Mouse (Mus musculus) liver, postnatal 0 days (tissue): ENCODE results near the gene Cacybp. TPM values are rescaled to one million over a fixed set of nuclear protein-coding genes. Genes with fewer than 3 reads are reported as not detected.

Experiments used
- ATAC-seq: fragments of 200-750 bp; cut with Nextera tagmentation; 2 replicates; pipeline ENCODE4 v1.8.0; 2017; ENCODE audit warnings: mild to moderate bottlenecking, moderate library complexity
- DNase-seq: peaks from one replicate; pipeline ENCODE4 v3.0.0-alpha.2; 2016
- H3K27ac ChIP-seq: fragments of 300-500 bp; sonication (generic); 2 replicates; pipeline ENCODE4 v1.5.1; 2014; ENCODE audit warnings: antibody characterized with exemption, moderate library complexity, mild to moderate bottlenecking, low read depth
- H3K27me3 ChIP-seq: fragments of 300-500 bp; sonication (generic); 2 replicates; pipeline ENCODE4 v1.6.1; 2014; ENCODE audit warnings: low read length, control low read depth, mixed read lengths; ENCODE audit not compliant: insufficient read depth
- H3K36me3 ChIP-seq: fragments of 300-500 bp; sonication (generic); replicated peaks from 2 replicates; pipeline ENCODE4 v1.6.1; 2014; ENCODE audit warnings: mild to moderate bottlenecking, control low read depth, low read length, moderate library complexity, mixed read lengths; ENCODE audit not compliant: insufficient read depth
- H3K4me1 ChIP-seq: fragments of 300-500 bp; sonication (generic); 2 replicates; pipeline ENCODE4 v1.6.1; 2014; ENCODE audit warnings: antibody characterized with exemption, mild to moderate bottlenecking, control low read depth; ENCODE audit not compliant: insufficient read depth
- H3K4me2 ChIP-seq: fragments of 300-500 bp; sonication (generic); 2 replicates; pipeline ENCODE4 v1.6.1; 2014; ENCODE audit warnings: low read depth, mild to moderate bottlenecking, low read length, moderate library complexity, mixed read lengths
- H3K4me3 ChIP-seq: fragments of 300-500 bp; sonication (generic); 2 replicates; pipeline ENCODE4 v1.5.1; 2014; ENCODE audit warnings: low read depth, low read length
- H3K9ac ChIP-seq: fragments of 300-500 bp; sonication (generic); replicated peaks from 2 replicates; pipeline ENCODE4 v1.6.1; 2014; ENCODE audit warnings: mild to moderate bottlenecking, moderate library complexity
- H3K9me3 ChIP-seq: fragments of 300-500 bp; sonication (generic); 2 replicates; pipeline ENCODE4 v1.6.1; 2016; ENCODE audit warnings: mild to moderate bottlenecking, control low read depth, low read length, mixed read lengths
- CTCF ChIP-seq: sonication (generic); IDR thresholded peaks from 2 replicates; pipeline ENCODE4 v1.5.1; 2016; ENCODE audit warnings: antibody characterized with exemption, low read depth
- EP300 ChIP-seq: IDR thresholded peaks from 2 replicates; pipeline ENCODE4 v1.6.1; 2016; ENCODE audit warnings: antibody characterized with exemption, low read depth, mild to moderate bottlenecking
- WGBS: fragments of 180-500 bp; shearing (Covaris S2); extraction: QIAGEN DNeasy Blood & Tissue Kit; methylation state at CpG from one replicate; pipeline ENCODE4 v1.1.7; 2014; ENCODE audit not compliant: insufficient replicate concordance; 5-methylcytosine and 5-hydroxymethylcytosine counted together
- polyA plus RNA-seq: library from polyadenylated mRNA; unstranded; fragments of >200 nt; fragmentation: Nextera tagmentation; extraction: Ambion mirVana; gene quantifications from 2 replicates; pipeline ENCODE4 v1.2.1, GENCODE M21; 2015

The Cacybp gene
- polyA plus RNA-seq, 1 experiment from 2014 or later, result 75.2 TPM

- TF ChIP-seq CTCF, result no peak
- no peak for TF ChIP-seq EP300
- ATAC-seq, result no peak
- Histone ChIP-seq H3K4me1 (peaks cover 11% of the 10 kb centered on the region), H3K36me3 (peaks cover 15% of the 10 kb centered on the region), H3K9ac (peak overlapping the region; percentile 84), H3K27me3 (no peaks in the 10 kb centered on the region), H3K27ac (peak overlapping the region; percentile 97), H3K4me3 (peak overlapping the region; percentile 92), H3K9me3 (no peaks in the 10 kb centered on the region), H3K4me2 (peak overlapping the region; percentile 77)
- DNase-seq, result no peak
- WGBS, result under 1% methylated on average over 8 of the region's 8 CpGs
These were observed 1.0 kb downstream of the Cacybp start for GRCm38 (mm10) chr1:160211597-160212122.

DNA sequence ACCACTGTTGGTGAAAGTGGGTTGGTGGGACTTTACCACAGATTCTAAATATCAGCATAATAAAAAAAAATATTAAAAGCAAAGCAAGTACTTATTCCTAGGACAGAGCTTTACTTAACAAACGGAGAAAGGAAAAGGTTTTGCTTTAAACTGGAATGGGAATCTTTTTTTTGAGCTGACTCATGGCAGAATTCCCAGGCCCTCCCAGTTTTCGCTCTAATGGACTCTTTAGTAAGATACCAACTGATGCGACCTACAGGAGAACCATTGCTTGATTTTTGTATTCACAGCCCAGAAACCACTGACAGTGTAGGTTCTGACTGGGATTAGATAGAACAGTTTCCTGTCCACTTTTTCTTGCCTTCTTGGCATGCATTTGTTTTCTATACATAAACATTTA is 2.1 kb downstream of the Cacybp start:
- no peaks in the 10 kb centered on the region for H3K9me3 ChIP-seq
- no peak overlapping the region for H3K9ac ChIP-seq
- ATAC-seq, result no peak
- peak overlapping the region; percentile 92 for H3K4me3 ChIP-seq
- no peaks in the 10 kb centered on the region for H3K27me3 ChIP-seq
- peak overlapping the region; percentile 77 for H3K4me2 ChIP-seq
- peaks cover 26% of the 10 kb centered on the region for H3K36me3 ChIP-seq
- no peak for DNase-seq
- H3K4me1 ChIP-seq, result peaks cover 11% of the 10 kb centered on the region
- TF ChIP-seq EP300, result no peak
- no peak for TF ChIP-seq CTCF
- 42% methylated on average over 3 of the region's 3 CpGs for WGBS
- H3K27ac ChIP-seq, result no peak overlapping the region

GRCm38 (mm10) chr1:160209844-160210243 is 2.8 kb downstream of the Cacybp start:
- peaks cover 32% of the 10 kb centered on the region for H3K36me3 ChIP-seq
- ATAC-seq, result no peak
- no peak for DNase-seq
- H3K9me3 ChIP-seq, result no peaks in the 10 kb centered on the region
- H3K4me3 ChIP-seq, result no peak overlapping the region
- H3K9ac ChIP-seq, result no peak overlapping the region
- no peak overlapping the region for H3K27ac ChIP-seq
- WGBS, result 64% methylated on average over 2 of the region's 2 CpGs
- no peaks in the 10 kb centered on the region for H3K27me3 ChIP-seq
- H3K4me1 ChIP-seq, result peaks cover 11% of the 10 kb centered on the region
- H3K4me2 ChIP-seq, result no peak overlapping the region
- TF ChIP-seq CTCF (no peak), EP300 (no peak)

DNA sequence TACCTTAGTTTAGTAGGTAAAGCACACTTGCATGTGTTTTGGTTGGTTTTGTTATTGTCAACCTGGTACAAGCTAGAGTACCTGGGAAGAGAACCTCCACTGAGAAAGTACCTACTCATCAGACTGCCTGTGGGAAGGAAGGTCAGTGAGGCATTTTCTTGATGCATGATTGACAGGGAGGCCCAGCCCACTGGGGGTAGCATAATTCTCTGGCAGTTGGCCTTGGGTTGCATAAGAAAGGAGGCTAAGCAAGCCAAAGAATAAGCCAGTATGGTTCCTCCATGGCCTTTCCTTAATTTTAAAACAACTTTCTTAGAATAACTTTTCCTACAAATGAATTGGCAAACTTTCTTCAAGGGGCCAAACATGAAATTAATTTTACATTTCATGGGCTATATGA is 7.2 kb downstream of the Cacybp start:
- Histone ChIP-seq H3K4me1 (no peaks in the 10 kb centered on the region), H3K4me2 (no peak overlapping the region), H3K4me3 (no peak overlapping the region), H3K9me3 (no peaks in the 10 kb centered on the region), H3K27me3 (no peaks in the 10 kb centered on the region), H3K9ac (no peak overlapping the region), H3K27ac (no peak overlapping the region), H3K36me3 (peaks cover 63% of the 10 kb centered on the region)
- DNase-seq, result no peak
- TF ChIP-seq EP300 (no peak), CTCF (no peak)
- no peak for ATAC-seq

GRCm38 (mm10) chr1:160195337-160195663 is 17.4 kb downstream of the Cacybp start:
- TF ChIP-seq EP300 (no peak), CTCF (no peak)
- under 1% methylated on average over 13 of the region's 13 CpGs for WGBS

DNA sequence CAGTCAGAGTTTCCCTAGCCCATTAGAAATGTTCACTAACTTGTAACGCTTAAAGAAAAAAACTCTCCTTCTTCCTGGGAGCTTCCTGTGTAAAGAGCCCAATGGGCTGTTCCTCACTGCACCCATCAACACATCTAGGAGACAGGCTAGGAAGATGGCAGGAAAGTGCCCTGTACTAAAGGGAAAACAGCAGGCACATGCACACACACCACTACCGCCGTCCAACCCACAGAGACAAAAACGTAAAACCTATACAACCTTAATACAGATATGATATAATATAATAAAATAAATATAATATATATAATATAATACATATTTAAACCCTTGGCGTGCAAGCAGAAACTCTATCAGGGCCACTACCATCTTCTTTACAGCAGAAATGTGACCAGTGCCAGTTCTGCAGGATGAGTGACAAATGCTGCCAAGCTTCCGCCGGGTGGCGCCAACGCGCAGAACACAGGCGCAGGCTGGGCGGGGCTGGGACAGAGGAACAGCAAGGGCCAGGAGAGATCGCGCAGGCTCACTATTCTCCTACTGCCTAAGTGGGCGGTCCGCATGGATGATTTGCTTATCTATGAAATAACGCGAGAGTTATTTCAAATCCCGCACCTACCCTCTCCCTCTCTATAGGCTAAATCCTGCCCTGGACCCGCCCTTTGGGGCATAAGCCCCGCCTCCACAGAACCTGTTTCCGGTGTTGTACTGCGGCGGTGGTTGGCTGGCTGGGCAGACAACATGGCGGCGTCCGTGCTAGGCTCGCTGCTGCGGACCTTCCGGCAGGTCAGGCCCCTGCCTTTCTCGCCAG is 17.9 kb downstream of the Cacybp start, which contains the start of gene Mrps14:
Gene Mrps14 (plus strand): TSS at position 687 of the 808 bp plus-strand sequence.
- TF ChIP-seq CTCF (peak; percentile 96), EP300 (peak; percentile 74; the same call in 1 of the 2 replicates)
- DNase-seq (peak; percentile 99), ATAC-seq (peak; percentile 97)
- Histone ChIP-seq H3K4me2 (peak within 1 kb of the TSS; percentile 67), H3K27me3 (no peaks in the 10 kb centered on the region), H3K4me3 (peak within 1 kb of the TSS; percentile 88), H3K9ac (peak within 1 kb of the TSS; percentile 92), H3K9me3 (no peaks in the 10 kb centered on the region), H3K4me1 (peaks cover 8% of the 10 kb centered on the region), H3K27ac (peak within 1 kb of the TSS; percentile 87), H3K36me3 (peaks cover 21% of the 10 kb centered on the region)
- 7% methylated on average over 31 of the region's 31 CpGs for WGBS

More at GRCm38 (mm10) chr1:160195337-160195663, 17.4 kb downstream of the Cacybp start:
- Histone ChIP-seq H3K9ac (peak overlapping the region; percentile 92), H3K4me1 (peaks cover 8% of the 10 kb centered on the region), H3K4me2 (peak overlapping the region; percentile 67), H3K36me3 (peaks cover 25% of the 10 kb centered on the region), H3K27ac (peak overlapping the region; percentile 87), H3K9me3 (no peaks in the 10 kb centered on the region), H3K4me3 (peak overlapping the region; percentile 88), H3K27me3 (no peaks in the 10 kb centered on the region)
- ATAC-seq, result peak; percentile 34
- no peak for DNase-seq
